Mouse (Mus musculus) heart, adult 2 months (tissue): ENCODE results near the gene Lig3. TPM values are rescaled to one million over a fixed set of nuclear protein-coding genes. Genes with fewer than 3 reads are reported as not detected.

Source experiments
- DNase-seq, 2 experiments: peaks; one replicate each; pipeline ENCODE4 v3.0.0; 2021
- H3K27ac ChIP-seq: fragments of 200-600 bp; 2 replicates; pipeline ENCODE4 v1.8.1; 2022
- H3K27me3 ChIP-seq: fragments of 200-500 bp; 2 replicates; pipeline ENCODE4 v1.6.1; 2012; ENCODE audit warnings: mild to moderate bottlenecking, low read length, inconsistent platforms, mixed read lengths; ENCODE audit not compliant: control insufficient read depth, insufficient read depth
- H3K36me3 ChIP-seq: fragments of 200-500 bp; 2 replicates; pipeline ENCODE4 v1.6.1; 2012; ENCODE audit warnings: low read length, inconsistent platforms; ENCODE audit not compliant: control insufficient read depth, insufficient read depth
- H3K4me1 ChIP-seq: fragments of 200-500 bp; 2 replicates; pipeline ENCODE4 v1.6.1; 2011; ENCODE audit warnings: low read length; ENCODE audit not compliant: control insufficient read depth, insufficient read depth
- H3K4me3 ChIP-seq: fragments of 200-600 bp; 2 replicates; pipeline ENCODE4 v1.8.1; 2022
- H3K79me2 ChIP-seq: fragments of 200-500 bp; replicated peaks from 2 replicates; pipeline ENCODE4 v1.6.1; 2012; ENCODE audit warnings: mild to moderate bottlenecking, inconsistent platforms, low read length, moderate library complexity, mixed read lengths; ENCODE audit not compliant: control insufficient read depth, insufficient read depth
- H3K9ac ChIP-seq: fragments of 200-500 bp; 2 replicates; pipeline ENCODE4 v1.6.1; 2012; ENCODE audit warnings: low read depth, mild to moderate bottlenecking, control low read depth, inconsistent platforms, low read length, mixed read lengths
- CTCF ChIP-seq: fragments of 200-600 bp; IDR thresholded peaks from 2 replicates; pipeline ENCODE4 v1.8.1; 2022; ENCODE audit warnings: antibody characterized with exemption, mild to moderate bottlenecking, moderate library complexity
- EP300 ChIP-seq: fragments of 200-500 bp; IDR thresholded peaks from 2 replicates; pipeline ENCODE4 v1.6.1; 2011; ENCODE audit warnings: low read depth, low read length, control low read depth; ENCODE audit not compliant: insufficient read depth
- POLR2A ChIP-seq: fragments of 200-500 bp; IDR thresholded peaks from 2 replicates; pipeline ENCODE4 v1.6.1; 2011; ENCODE audit warnings: mild to moderate bottlenecking, low read depth, low read length, control low read depth; ENCODE audit not compliant: insufficient read depth
- WGBS: fragments of 180-500 bp; shearing (Covaris S2); methylation state at CpG from one replicate; pipeline ENCODE4 v1.1.7; 2018; 5-methylcytosine and 5-hydroxymethylcytosine counted together
- intact Hi-C: fragments of 180-260 bp; cut with DNase I; formaldehyde crosslinking; loops from one replicate; pipeline ENCODE4 v1.15.1; 2025
- polyA plus RNA-seq: library from polyadenylated mRNA; depleted of rRNA; stranded (reverse); fragments of >200 nt; gene quantifications from 2 replicates; pipeline ENCODE4 v1.2.3, GENCODE M21; 2012
- total RNA-seq, 2 experiments: library from RNA; stranded (reverse); gene quantifications; 2 replicates each; pipeline ENCODE4 v1.2.3; 2021

Gene Lig3
- total and polyA plus RNA-seq, 3 experiments = 9.2 to 20.0 (median 14.4) TPM

DNA sequence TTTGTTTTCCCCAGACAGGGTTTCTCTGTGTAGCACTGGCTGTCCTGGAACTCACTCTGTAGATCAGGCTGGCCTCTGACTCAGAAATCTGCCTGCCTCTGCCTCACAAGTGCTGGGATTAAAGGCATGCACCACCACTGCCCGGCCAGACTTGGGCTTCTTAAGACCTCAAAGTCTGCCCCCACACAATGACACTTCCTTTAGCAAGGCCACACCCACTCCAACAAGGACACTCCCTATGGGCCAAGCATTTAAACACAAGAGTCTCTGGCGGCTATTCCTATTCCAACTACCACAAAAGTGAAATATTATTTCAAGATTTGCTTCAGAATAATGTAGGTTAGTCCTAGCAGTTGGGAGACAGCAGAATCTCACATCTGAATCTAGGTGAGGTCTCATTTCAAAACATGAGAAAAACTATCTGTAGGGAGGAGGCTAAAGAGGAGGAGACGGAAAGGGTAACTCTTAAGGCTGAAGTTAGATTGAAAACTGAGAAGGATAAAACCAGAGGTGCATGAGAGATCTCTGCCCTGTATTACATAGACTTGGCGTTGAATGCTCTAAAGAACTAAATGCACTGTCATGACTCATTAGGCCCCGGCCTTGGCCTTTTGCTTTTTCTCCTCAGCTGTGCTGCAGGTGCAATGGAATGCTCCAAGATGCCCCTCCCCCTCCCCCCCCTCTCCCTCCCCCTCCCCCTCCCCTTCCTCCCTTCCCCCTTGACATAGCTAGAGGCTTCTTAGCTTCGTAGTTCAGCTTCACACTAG lies 28.4 kb upstream of the Lig3 start:
- Histone ChIP-seq H3K9ac (no peak overlapping the region), H3K4me3 (no peak overlapping the region), H3K27ac (no peak overlapping the region), H3K27me3 (no peaks in the 10 kb centered on the region), H3K4me1 (no peaks in the 10 kb centered on the region), H3K79me2 (no peaks in the 10 kb centered on the region), H3K36me3 (no peaks in the 10 kb centered on the region)
- intact Hi-C loops = no loop called here
- no peak for TF ChIP-seq POLR2A
- TF ChIP-seq CTCF = no peak
- no peak for TF ChIP-seq EP300
- 68% methylated on average over 6 of the region's 6 CpGs for WGBS
- no peak for DNase-seq

DNA sequence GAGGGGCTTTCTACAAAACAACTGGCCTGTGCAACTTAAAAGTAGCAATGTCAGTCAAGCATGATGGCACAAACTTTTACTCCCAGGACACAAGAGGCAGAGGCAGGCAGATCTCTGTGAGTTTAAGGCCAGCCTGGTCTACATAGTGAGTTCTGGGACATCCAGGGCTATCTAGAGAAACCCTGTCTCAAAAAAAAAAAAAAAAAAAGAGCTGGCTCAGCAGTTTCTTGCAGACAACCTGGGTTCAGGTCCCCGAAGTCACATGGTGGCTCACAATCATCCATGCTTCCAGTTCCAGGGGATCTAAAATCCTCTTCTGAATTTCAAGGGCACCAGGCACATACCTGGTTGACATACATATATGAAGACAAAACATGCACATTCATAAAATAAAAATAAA lies 25.0 kb upstream of the Lig3 start:
- Histone ChIP-seq H3K36me3 (no peaks in the 10 kb centered on the region), H3K9ac (no peak overlapping the region), H3K79me2 (no peaks in the 10 kb centered on the region), H3K27ac (no peak overlapping the region), H3K4me1 (no peaks in the 10 kb centered on the region), H3K27me3 (no peaks in the 10 kb centered on the region), H3K4me3 (no peak overlapping the region)
- intact Hi-C loops = no loop called here
- WGBS = 94% methylated on average over 1 of the region's 1 CpGs
- TF ChIP-seq CTCF (no peak), POLR2A (no peak), EP300 (no peak)
- no peak for DNase-seq

GRCm38 (mm10) chr11:82762286-82762829 lies 18.6 kb upstream of the Lig3 start:
- intact Hi-C loops = loop anchor here (5.0 to 10.0 kb wide), 2 partner anchors 130 to 532 kb away; partner anchors contain the start of genes Ap2b1, Fndc8 and Rad51d
- no peak for DNase-seq
- Histone ChIP-seq H3K4me3 (no peak overlapping the region), H3K27me3 (no peaks in the 10 kb centered on the region), H3K4me1 (peaks cover 4% of the 10 kb centered on the region), H3K79me2 (no peaks in the 10 kb centered on the region), H3K27ac (no peak overlapping the region), H3K9ac (no peak overlapping the region), H3K36me3 (peaks cover 10% of the 10 kb centered on the region)
- peak; percentile 57 for TF ChIP-seq CTCF
- no peak for TF ChIP-seq EP300
- no peak for TF ChIP-seq POLR2A
- WGBS = 84% methylated on average over 6 of the region's 6 CpGs

GRCm38 (mm10) chr11:82763261-82763660 lies 17.6 kb upstream of the Lig3 start:
- peaks cover 4% of the 10 kb centered on the region for H3K4me1 ChIP-seq

DNA sequence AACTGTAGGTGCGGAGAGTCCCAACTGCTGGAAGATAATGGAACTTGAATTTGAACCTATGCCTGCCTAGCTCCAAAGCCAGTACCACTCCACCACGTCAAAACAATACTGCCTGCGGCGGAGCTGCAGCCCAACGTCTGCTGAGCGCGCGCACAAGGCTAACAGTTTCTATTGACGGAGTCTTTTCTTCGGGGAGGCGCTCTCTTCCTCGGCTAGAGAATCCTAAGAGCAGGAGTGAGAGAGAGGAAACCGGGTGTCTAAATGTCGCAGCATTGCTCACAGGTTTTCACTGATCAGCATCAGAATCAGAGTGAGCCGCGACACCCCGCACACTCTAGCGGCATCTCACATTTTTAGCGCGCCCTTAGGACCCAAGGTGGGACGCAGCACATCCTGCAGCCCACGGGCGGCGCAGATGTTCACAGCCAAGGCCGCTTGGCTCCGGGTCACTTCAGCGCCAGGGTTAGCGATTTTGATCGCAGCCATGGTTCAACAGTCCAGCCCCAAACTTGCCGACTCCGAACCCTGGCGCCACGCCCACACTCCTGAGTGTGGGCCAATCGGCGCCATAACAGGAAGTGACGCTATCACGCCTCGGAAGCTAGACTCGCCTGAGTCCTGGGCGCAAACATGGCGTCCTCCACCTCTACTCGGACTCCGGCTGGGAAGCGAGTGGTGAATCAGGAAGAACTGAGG lies 17.0 kb upstream of the Lig3 start, which contains the start of the genes Cct6b and Zfp830:
Cct6b (minus strand) TSS at position 580 of the 696 bp plus-strand sequence.
Zfp830 (plus strand) TSS at position 604 of the 696 bp plus-strand sequence.
- Histone ChIP-seq H3K27ac (peak within 1 kb of the TSS; percentile 87), H3K36me3 (peaks cover 10% of the 10 kb centered on the region), H3K79me2 (no peaks in the 10 kb centered on the region), H3K9ac (peak within 1 kb of the TSS; percentile 84), H3K4me3 (peak within 1 kb of the TSS; percentile 98), H3K4me1 (peaks cover 4% of the 10 kb centered on the region), H3K27me3 (no peaks in the 10 kb centered on the region)
- intact Hi-C loops = loop anchor here (1.0 to 10.0 kb wide), 4 partner anchors 17 to 531 kb away; partner anchors contain the start of genes Ap2b1, Fndc8, Lig3 and Rad51d
- WGBS = under 1% methylated on average over 44 of the region's 44 CpGs
- peak; percentile 95 for DNase-seq
- peak; percentile 99 for TF ChIP-seq POLR2A
- TF ChIP-seq EP300 = 0 out of 2 replicates have a peak, but pooled peaks have one; percentile 19
- TF ChIP-seq CTCF = no peak

More at GRCm38 (mm10) chr11:82763261-82763660, 17.6 kb upstream of the Lig3 start:
- TF ChIP-seq CTCF (no peak), POLR2A (no peak), EP300 (no peak)
- H3K36me3 ChIP-seq = peaks cover 10% of the 10 kb centered on the region
- H3K4me3 ChIP-seq = peak overlapping the region; percentile 98
- intact Hi-C loops = loop anchor here (5.0 to 10.0 kb wide), 2 partner anchors 129 to 532 kb away; partner anchors contain the start of genes Ap2b1, Fndc8 and Rad51d
- H3K27ac ChIP-seq = peak overlapping the region; percentile 87
- no peaks in the 10 kb centered on the region for H3K27me3 ChIP-seq
- DNase-seq = no peak
- peak overlapping the region; percentile 69 for H3K9ac ChIP-seq
- WGBS = 10% methylated on average over 4 of the region's 4 CpGs
- H3K79me2 ChIP-seq = no peaks in the 10 kb centered on the region
